Comparison of ENCODE assay signal across 8 mouse cellular contexts in genomic region chr16:35155391-35156305, GRCm38 (mm10). TPM values are rescaled to one million over a fixed set of nuclear protein-coding genes. Genes with fewer than 3 reads are reported as not detected.
DNase-seq lines count a peak whose midpoint lies in the region; ATAC-seq and TF ChIP-seq lines count a peak whose summit lies in the region.

No protein-coding gene starts in this region.

- H3K9me3 ChIP-seq in heart, embryonic 10.5 days: no peaks in the 10 kb centered on the region
- no peaks in the 10 kb centered on the region for H3K9me3 ChIP-seq in midbrain, embryonic 15.5 days

- TF ChIP-seq CTCF in kidney, adult 2 months (conservative IDR thresholded peaks at IDR 0.05; ENCODE audit: insufficient read depth, insufficient read length, low read depth, low read length): peak; percentile 33
- TF ChIP-seq CTCF in testis, adult 2 months (IDR thresholded peaks at IDR 0.05; ENCODE audit: control insufficient read depth, insufficient read depth, insufficient replicate concordance, low read depth, low read length): peak; percentile 13; the same call in 1 of the 2 replicates

- no peaks in the 10 kb centered on the region for H3K36me3 ChIP-seq in heart, embryonic 10.5 days
- H3K36me3 ChIP-seq in kidney, adult 2 months (ENCODE audit: control insufficient read depth, insufficient read depth, low read length): no peaks in the 10 kb centered on the region
- no peaks in the 10 kb centered on the region for H3K36me3 ChIP-seq in midbrain, embryonic 15.5 days (replicated peaks)
- H3K36me3 ChIP-seq in testis, adult 2 months (ENCODE audit: control insufficient read depth, insufficient read depth, low read length): no peaks in the 10 kb centered on the region

- TF ChIP-seq POLR2A in kidney, adult 2 months (IDR thresholded peaks at IDR 0.05; ENCODE audit: low read depth, low read length): no peak
- no peak for TF ChIP-seq POLR2A in testis, adult 2 months (IDR thresholded peaks at IDR 0.05; ENCODE audit: control insufficient read depth, low read depth, low read length)

- H3K9ac ChIP-seq in midbrain, embryonic 15.5 days: peak overlapping the region; percentile 85

- peak; percentile 46 to 81 for DNase-seq in adrenal gland, adult (ENCODE audit: inconsistent age in 2 of 2, low spot score in 1 of 2)
- no peak for DNase-seq in adrenal gland, adult 8-10 months
- peak; percentile 79 for DNase-seq in embryo, embryonic 10 days (ENCODE audit: low spot score)
- DNase-seq in heart, embryonic 10.5 days (ENCODE audit: low spot score): peak; percentile 85
- peak; percentile 48 for DNase-seq in kidney, adult 2 months
- peak; percentile 38 for DNase-seq in liver

- peak overlapping the region; percentile 93 for H3K27ac ChIP-seq in heart, embryonic 10.5 days
- H3K27ac ChIP-seq in kidney, adult 2 months (ENCODE audit: insufficient read depth, low read depth, low read length): no peak overlapping the region
- peak overlapping the region; percentile 90 for H3K27ac ChIP-seq in midbrain, embryonic 15.5 days
- H3K27ac ChIP-seq in testis, adult 2 months (ENCODE audit: control insufficient read depth, insufficient read depth, low read depth, low read length): no peak overlapping the region

- ATAC-seq in midbrain, embryonic 15.5 days (replicated peaks): peak; percentile 9

- peak overlapping the region; percentile 85 for H3K4me3 ChIP-seq in heart, embryonic 10.5 days
- peak overlapping the region; percentile 38 for H3K4me3 ChIP-seq in kidney, adult 2 months (ENCODE audit: insufficient read depth, low read depth, low read length)
- H3K4me3 ChIP-seq in midbrain, embryonic 15.5 days: peak overlapping the region; percentile 66
- H3K4me3 ChIP-seq in testis, adult 2 months (ENCODE audit: control insufficient read depth, low read depth, low read length): peak overlapping the region; percentile 75

- H3K4me1 ChIP-seq in heart, embryonic 10.5 days: peaks cover 65% of the 10 kb centered on the region
- no peaks in the 10 kb centered on the region for H3K4me1 ChIP-seq in kidney, adult 2 months (ENCODE audit: control insufficient read depth, insufficient read depth, low read length)
- H3K4me1 ChIP-seq in midbrain, embryonic 15.5 days: peaks cover 69% of the 10 kb centered on the region
- H3K4me1 ChIP-seq in testis, adult 2 months (ENCODE audit: control insufficient read depth, insufficient read depth, low read length): peaks cover 7% of the 10 kb centered on the region

- peaks cover 80% of the 10 kb centered on the region for H3K27me3 ChIP-seq in heart, embryonic 10.5 days (ENCODE audit: insufficient read depth, poor library complexity, severe bottlenecking)
- H3K27me3 ChIP-seq in kidney, adult 2 months (replicated peaks; ENCODE audit: control insufficient read depth, insufficient read depth, low read length): peaks cover 7% of the 10 kb centered on the region
- peaks cover 25% of the 10 kb centered on the region; the same call in 1 of the 2 replicates for H3K27me3 ChIP-seq in midbrain, embryonic 15.5 days (replicated peaks)
- peaks cover 2% of the 10 kb centered on the region; the same call in 1 of the 2 replicates for H3K27me3 ChIP-seq in testis, adult 2 months (ENCODE audit: control insufficient read depth, insufficient read depth, low read length)

- WGBS in heart, embryonic 10.5 days: under 1% methylated on average over 84 of the region's 87 CpGs
- WGBS in kidney, adult 2 months: 2% methylated on average over 87 of the region's 87 CpGs
- 1% methylated on average over 83 of the region's 87 CpGs for WGBS in midbrain, embryonic 15.5 days

- H3K4me2 ChIP-seq in midbrain, embryonic 15.5 days: peak overlapping the region; percentile 64

RNA-seq across cellular contexts. Expression of gene Adcy5, which starts 1.0 kb away (rescaled TPM):
- total RNA-seq in adrenal gland, adult 8-10 months (2022): 10 to 100 TPM; 11.8 to 19.1 (median 13.6) TPM
- 3.8 and 5.1 TPM in 2 replicates for polyA plus RNA-seq in heart, embryonic 10.5 days (2016; fragmentation: Nextera tagmentation; extraction: Ambion mirVana)
- 5.7 and 7.6 TPM in 2 replicates for polyA plus RNA-seq in kidney, adult 2 months (2012; rRNA removed)
- 8.7 and 9.1 TPM in 2 replicates for polyA plus RNA-seq in midbrain, embryonic 15.5 days (2015; fragmentation: Nextera tagmentation; extraction: Ambion mirVana)
- 2.8 and 3.5 TPM in 2 replicates for polyA plus RNA-seq in testis, adult 2 months (2012; rRNA removed)

Comparison
In these comparisons a context has a peak if more than half of its experiments do, and no peak if none do; other contexts are left out.
1. H3K27ac ChIP-seq: peak in heart, embryonic 10.5 days (single experiment) and midbrain, embryonic 15.5 days (single experiment); none in kidney, adult 2 months (single experiment) and testis, adult 2 months (single experiment).
2. Peak in every context shown above with its lines, with median percentiles within 50 percentile points of each other: H3K4me3 ChIP-seq.